Mouse (Mus musculus) adrenal gland (tissue): ENCODE data around the gene Dysf.

ENCODE experiments used
- intact Hi-C: fragments of 180-260 bp; cut with DNase I; formaldehyde crosslinking; loops from one replicate; pipeline ENCODE4 v1.15.1; 2025

Gene Dysf

GRCm38 (mm10) chr6:84050238-84050637 lies 41.8 kb downstream of the Dysf start:
- intact Hi-C loops = no loop called here

- intact Hi-C loops = no loop called here
Measured at GRCm38 (mm10) chr6:84051032-84051431, 42.6 kb downstream of the Dysf start.

- intact Hi-C loops = no loop called here
Measured at GRCm38 (mm10) chr6:84053874-84054530, 45.6 kb downstream of the Dysf start.

- intact Hi-C loops = no loop called here
Measured at GRCm38 (mm10) chr6:84055619-84056018, 47.2 kb downstream of the Dysf start.

DNA sequence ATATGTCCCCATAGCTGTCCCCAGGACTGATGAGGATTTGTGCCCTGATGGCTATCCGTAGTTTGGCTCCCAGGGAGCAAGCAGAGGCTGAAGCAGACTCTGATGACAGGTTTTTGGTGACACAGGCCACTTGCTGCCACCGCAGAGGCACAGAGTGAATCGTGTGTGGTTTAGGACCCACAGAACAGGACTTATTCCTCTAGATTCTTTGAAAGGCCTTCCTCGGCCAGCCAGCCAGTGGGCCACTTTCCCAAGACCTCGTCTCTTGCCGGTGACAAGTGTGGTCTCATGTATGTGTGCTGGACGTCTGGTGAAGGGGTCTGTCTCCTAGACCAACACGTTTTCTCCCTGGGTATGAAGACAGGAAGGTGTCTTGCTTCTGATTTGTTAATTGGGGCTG lies 48.8 kb downstream of the Dysf start:
- intact Hi-C loops = no loop called here

DNA sequence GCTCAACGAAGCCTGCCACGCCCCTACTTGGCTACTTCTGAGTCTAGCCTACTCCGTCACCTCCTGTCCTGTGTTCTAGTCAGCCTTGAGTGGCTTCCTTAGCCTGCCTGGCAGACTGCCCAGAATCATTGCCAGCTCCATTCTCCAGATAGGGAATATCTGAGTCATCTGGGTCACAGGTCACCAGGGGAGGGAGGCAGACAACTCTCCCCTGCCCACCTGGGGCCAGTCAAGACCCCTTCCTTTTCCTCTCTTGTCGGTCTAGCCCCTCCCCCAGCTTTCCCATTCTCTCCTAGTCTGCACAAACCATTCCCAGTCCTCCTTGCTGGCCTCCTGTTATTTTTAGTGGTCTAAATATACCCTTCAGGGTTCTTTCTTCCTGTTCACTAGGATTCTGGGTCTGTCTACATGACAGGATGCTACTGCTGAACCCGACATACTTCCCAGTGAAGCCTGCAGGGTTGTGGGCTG lies 50.3 kb downstream of the Dysf start:
- intact Hi-C loops = no loop called here

- intact Hi-C loops = loop anchor here (2.0 kb wide), 2 partner anchors 41 to 181 kb away; no protein-coding TSS in a partner anchor
Measured at GRCm38 (mm10) chr6:84059771-84060414, 51.5 kb downstream of the Dysf start.

DNA sequence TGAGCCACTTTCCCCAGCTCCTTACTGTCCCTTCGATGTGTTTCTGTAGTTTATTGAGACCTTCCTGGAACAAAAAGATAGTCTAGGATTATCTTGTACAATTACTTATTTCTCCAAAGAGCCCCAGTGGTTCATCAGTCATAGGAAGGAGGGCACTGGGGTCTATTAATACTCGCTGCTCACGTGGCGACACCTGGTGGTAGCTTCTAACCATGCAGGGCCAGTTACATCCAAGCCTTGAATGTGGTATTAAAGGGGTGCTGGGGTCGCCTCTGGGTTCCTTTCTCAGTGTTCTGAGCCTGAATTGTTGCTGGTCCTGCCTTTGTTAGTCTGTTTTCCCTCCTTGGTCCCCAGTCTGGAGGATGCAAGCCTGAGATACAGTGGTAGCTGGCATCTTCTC lies 52.9 kb downstream of the Dysf start:
- intact Hi-C loops = loop anchor here (2.0 kb wide), 2 partner anchors 43 to 183 kb away; no protein-coding TSS in a partner anchor

- intact Hi-C loops = no loop called here
Measured at GRCm38 (mm10) chr6:84062541-84062940, 54.2 kb downstream of the Dysf start.

GRCm38 (mm10) chr6:84068236-84068635 lies 59.8 kb downstream of the Dysf start:
- intact Hi-C loops = no loop called here

- intact Hi-C loops = no loop called here
Measured at GRCm38 (mm10) chr6:84070251-84070650, 61.9 kb downstream of the Dysf start.

DNA sequence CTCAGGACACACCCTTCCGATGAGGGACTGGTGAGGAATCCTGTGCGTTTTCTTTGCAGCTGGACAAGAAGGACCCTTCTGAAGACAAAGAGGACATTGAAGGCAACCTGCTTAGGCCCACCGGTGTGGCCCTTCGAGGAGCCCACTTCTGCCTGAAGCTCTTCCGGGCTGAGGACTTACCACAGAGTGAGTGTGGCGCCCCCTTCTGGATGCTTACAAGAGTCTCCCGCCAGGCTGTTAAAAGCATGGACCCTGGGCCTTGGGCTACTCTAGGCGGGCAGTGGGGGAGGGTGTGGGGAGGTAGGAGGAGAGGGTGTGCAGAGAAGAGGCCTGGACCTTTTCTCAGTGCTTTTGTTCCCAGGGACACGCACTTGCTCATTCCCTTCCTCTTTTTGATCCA lies 64.2 kb downstream of the Dysf start:
- intact Hi-C loops = no loop called here

DNA sequence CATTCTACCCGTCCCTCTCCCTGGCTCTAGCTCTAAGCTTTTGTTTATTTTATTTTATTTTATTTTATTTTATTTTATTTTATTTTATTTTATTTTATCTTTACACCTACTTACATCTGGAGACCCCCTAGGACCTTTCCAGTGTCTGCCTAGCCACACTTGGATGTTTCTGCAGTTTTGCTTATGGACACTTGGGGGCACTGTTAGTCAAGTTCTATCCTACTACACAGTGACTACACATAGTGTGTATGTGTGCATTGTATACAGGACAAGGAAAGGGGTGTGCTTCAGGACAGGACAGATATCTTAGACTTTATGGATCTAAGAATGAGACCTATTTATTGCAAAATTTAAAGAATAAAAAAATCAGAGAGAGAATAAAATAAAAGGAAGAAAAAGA lies 69.8 kb downstream of the Dysf start:
- intact Hi-C loops = no loop called here

- intact Hi-C loops = no loop called here
Measured at GRCm38 (mm10) chr6:84080631-84081030, 72.2 kb downstream of the Dysf start.

GRCm38 (mm10) chr6:84084757-84085156 lies 76.4 kb downstream of the Dysf start:
- intact Hi-C loops = no loop called here

- intact Hi-C loops = no loop called here
Measured at GRCm38 (mm10) chr6:84093473-84093872, 85.1 kb downstream of the Dysf start.

DNA sequence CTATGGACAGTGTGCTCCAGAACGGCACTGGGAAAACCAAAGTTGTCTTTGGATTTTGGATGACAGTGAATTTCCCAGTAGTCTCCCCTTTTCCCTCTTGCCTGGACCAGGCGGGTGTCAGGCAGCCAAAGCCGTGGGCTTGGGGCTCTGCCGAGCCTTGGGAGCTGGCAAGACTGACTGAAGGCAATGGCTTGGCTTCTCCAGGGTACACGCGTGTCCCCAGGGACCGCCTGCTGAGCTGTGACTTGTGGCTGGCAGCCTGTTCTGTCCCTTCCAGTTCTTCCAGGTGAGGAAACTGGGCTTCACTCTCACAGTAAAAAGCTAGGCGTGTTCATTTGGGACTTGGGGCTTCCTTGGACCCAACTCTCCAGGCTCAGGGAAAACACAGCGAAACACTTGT lies 86.1 kb downstream of the Dysf start:
- intact Hi-C loops = no loop called here

DNA sequence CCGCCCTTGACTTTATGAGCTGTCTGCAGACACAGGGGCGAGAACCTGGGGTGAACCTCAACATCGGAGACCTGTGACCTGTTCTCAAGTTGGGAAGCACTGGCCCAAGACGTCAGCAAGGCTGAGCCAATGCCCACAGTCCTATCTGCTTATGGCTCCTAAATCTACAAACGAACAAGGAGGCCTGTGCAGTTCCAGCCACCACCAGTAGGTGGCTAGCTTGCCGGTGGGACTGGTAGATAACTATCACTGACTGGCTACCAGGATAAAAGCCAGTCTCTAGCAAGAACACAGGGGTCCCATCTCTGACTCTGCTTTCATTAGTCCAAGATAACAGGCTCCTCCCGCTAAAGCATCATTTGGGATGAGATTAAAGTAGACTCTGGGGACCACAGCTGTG lies 86.6 kb downstream of the Dysf start:
- intact Hi-C loops = loop anchor here (5.0 kb wide), 1 partner anchor 162 kb away; no protein-coding TSS in a partner anchor

- intact Hi-C loops = loop anchor here (2.0 to 5.0 kb wide), 2 partner anchors 161 to 221 kb away; no protein-coding TSS in a partner anchor
Measured at GRCm38 (mm10) chr6:84095882-84096281, 87.5 kb downstream of the Dysf start.

- intact Hi-C loops = loop anchor here (5.0 kb wide), 1 partner anchor 490 kb away; the partner anchor contains the start of gene Cyp26b1
Measured at GRCm38 (mm10) chr6:84102002-84102401, 93.6 kb downstream of the Dysf start.

GRCm38 (mm10) chr6:84105148-84106022 lies 97.0 kb downstream of the Dysf start:
- intact Hi-C loops = no loop called here

DNA sequence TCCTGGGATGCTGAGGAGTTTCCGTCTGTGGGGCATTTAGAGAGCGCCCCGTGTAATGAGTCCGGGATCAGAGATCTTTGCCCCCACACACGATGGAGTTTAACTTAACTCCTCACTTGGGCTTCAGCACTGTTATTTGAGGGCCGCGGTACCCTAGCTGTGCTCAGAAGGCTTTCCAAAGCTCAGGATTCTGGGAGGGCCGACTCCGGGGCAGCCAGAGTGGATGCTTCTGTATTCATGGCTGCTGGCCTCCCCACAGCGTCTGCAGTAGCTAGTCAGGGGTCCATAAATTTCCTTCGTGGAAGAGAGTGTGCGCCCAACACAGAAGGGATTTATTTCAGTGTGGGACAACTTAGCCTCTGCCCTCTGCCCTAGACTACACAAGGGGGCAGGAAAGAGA lies 97.7 kb downstream of the Dysf start:
- intact Hi-C loops = no loop called here
